Mouse (Mus musculus): ENCODE results near the gene Fxr1. TPM values are rescaled to one million over a fixed set of nuclear protein-coding genes. Genes with fewer than 3 reads are reported as not detected.
A peak's percentile ranks its signal among the peaks of the same experiment; 100 is the strongest.

Gene Fxr1
- polyA plus RNA-seq, 1 experiment from 2014 or later, result 46.3 TPM

GRCm38 (mm10) chr3:34107631-34108030, 87.9 kb downstream of the Fxr1 start:
- H3K36me3 ChIP-seq (ENCODE audit: insufficient read depth, low read length), result no peaks in the 10 kb centered on the region
- no peaks in the 10 kb centered on the region for H3K4me1 ChIP-seq (replicated peaks; ENCODE audit: insufficient read depth, low read length)
- no peak for TF ChIP-seq CTCF (IDR thresholded peaks at IDR 0.05; ENCODE audit: low read depth)
- no peak overlapping the region for H3K9ac ChIP-seq (ENCODE audit: low read depth, low read length)
- no peaks in the 10 kb centered on the region; the same call in 1 of the 2 replicates for H3K27me3 ChIP-seq (ENCODE audit: insufficient read depth, low read length)
- no peak for DNase-seq (ENCODE audit: low spot score)
- no peak overlapping the region for H3K27ac ChIP-seq
- ATAC-seq (replicated peaks; ENCODE audit: low FRiP score, low read depth), result no peak
- H3K4me2 ChIP-seq (ENCODE audit: low read length), result no peak overlapping the region
- no peaks in the 10 kb centered on the region for H3K9me3 ChIP-seq (replicated peaks; ENCODE audit: low read length)
- WGBS, result 74% methylated on average over 3 of the region's 3 CpGs
- H3K4me3 ChIP-seq (replicated peaks; ENCODE audit: low read depth, low read length), result no peak overlapping the region

- H3K4me3 ChIP-seq (replicated peaks; ENCODE audit: low read depth, low read length), result no peak overlapping the region
- H3K9me3 ChIP-seq (replicated peaks; ENCODE audit: low read length), result no peaks in the 10 kb centered on the region
- no peaks in the 10 kb centered on the region for H3K4me1 ChIP-seq (replicated peaks; ENCODE audit: insufficient read depth, low read length)
- H3K27ac ChIP-seq, result 0 out of 2 replicates have a peak overlapping the region, but pooled peaks have one; percentile 54
- no peaks in the 10 kb centered on the region for H3K36me3 ChIP-seq (ENCODE audit: insufficient read depth, low read length)
- peak; percentile 89 for ATAC-seq (replicated peaks; ENCODE audit: low FRiP score, low read depth)
- 62% methylated on average over 11 of the region's 11 CpGs for WGBS
- DNase-seq (ENCODE audit: low spot score), result peak; percentile 12
- no peak for TF ChIP-seq CTCF (IDR thresholded peaks at IDR 0.05; ENCODE audit: low read depth)
- no peak overlapping the region for H3K9ac ChIP-seq (ENCODE audit: low read depth, low read length)
- no peak overlapping the region for H3K4me2 ChIP-seq (ENCODE audit: low read length)
- no peaks in the 10 kb centered on the region; the same call in 1 of the 2 replicates for H3K27me3 ChIP-seq (ENCODE audit: insufficient read depth, low read length)
Measured at GRCm38 (mm10) chr3:34111941-34112685, 92.4 kb downstream of the Fxr1 start.

DNA sequence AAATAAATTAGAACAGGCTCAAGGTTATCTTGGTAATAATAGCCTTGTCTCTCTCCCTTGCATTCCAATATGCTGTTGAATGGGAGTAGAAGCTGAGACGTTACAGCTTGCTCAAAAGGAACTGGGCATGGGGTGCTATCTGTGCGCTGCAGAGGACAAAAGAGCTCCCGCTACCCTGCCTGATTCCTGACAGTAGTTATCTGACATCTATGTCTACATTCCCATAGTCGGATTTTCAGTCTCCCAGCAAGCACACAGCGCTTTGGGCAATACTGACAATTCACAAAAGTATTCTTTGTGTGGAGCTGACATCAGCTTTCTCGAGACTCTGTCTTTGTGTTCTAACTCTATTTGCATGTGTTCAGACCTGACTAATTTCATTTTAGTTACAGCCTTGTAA, 96.1 kb downstream of the Fxr1 start:
- no peak overlapping the region for H3K4me3 ChIP-seq (replicated peaks; ENCODE audit: low read depth, low read length)
- no peaks in the 10 kb centered on the region for H3K9me3 ChIP-seq (replicated peaks; ENCODE audit: low read length)
- H3K9ac ChIP-seq (ENCODE audit: low read depth, low read length), result no peak overlapping the region
- H3K4me1 ChIP-seq (replicated peaks; ENCODE audit: insufficient read depth, low read length), result no peaks in the 10 kb centered on the region
- no peak overlapping the region for H3K27ac ChIP-seq
- H3K27me3 ChIP-seq (ENCODE audit: insufficient read depth, low read length), result no peaks in the 10 kb centered on the region
- no peak overlapping the region for H3K4me2 ChIP-seq (ENCODE audit: low read length)
- no peak for DNase-seq (ENCODE audit: low spot score)
- no peak for TF ChIP-seq CTCF (IDR thresholded peaks at IDR 0.05; ENCODE audit: low read depth)
- 62% methylated on average over 6 of the region's 6 CpGs for WGBS
- ATAC-seq (replicated peaks; ENCODE audit: low FRiP score, low read depth), result no peak
- no peaks in the 10 kb centered on the region for H3K36me3 ChIP-seq (ENCODE audit: insufficient read depth, low read length)

GRCm38 (mm10) chr3:34119869-34120268, 100.1 kb downstream of the Fxr1 start:
- Histone ChIP-seq H3K4me1 (replicated peaks; ENCODE audit: insufficient read depth, low read length) (no peaks in the 10 kb centered on the region), H3K36me3 (ENCODE audit: insufficient read depth, low read length) (no peaks in the 10 kb centered on the region), H3K9ac (ENCODE audit: low read depth, low read length) (no peak overlapping the region), H3K27me3 (ENCODE audit: insufficient read depth, low read length) (no peaks in the 10 kb centered on the region), H3K4me2 (ENCODE audit: low read length) (no peak overlapping the region), H3K27ac (no peak overlapping the region), H3K9me3 (replicated peaks; ENCODE audit: low read length) (no peaks in the 10 kb centered on the region), H3K4me3 (replicated peaks; ENCODE audit: low read depth, low read length) (no peak overlapping the region)
- ATAC-seq (replicated peaks; ENCODE audit: low FRiP score, low read depth) (no peak), DNase-seq (ENCODE audit: low spot score) (no peak)
- TF ChIP-seq CTCF (IDR thresholded peaks at IDR 0.05; ENCODE audit: low read depth), result no peak
- WGBS, result 73% methylated on average over 4 of the region's 4 CpGs

Other genes with a start within 250 kb of the Fxr1 start
- 52.0 and 53.5 TPM in 2 replicates for gene Ttc14, start 220.1 kb upstream of the Fxr1 start, polyA plus RNA-seq (2015; fragmentation: Nextera tagmentation; extraction: Ambion mirVana)
- gene Ccdc39, start 175.6 kb upstream of the Fxr1 start, polyA plus RNA-seq (2015; fragmentation: Nextera tagmentation; extraction: Ambion mirVana), result 2.5 and 3.2 TPM in 2 replicates
- gene Dnajc19, start 61.4 kb downstream of the Fxr1 start, polyA plus RNA-seq (2015; fragmentation: Nextera tagmentation; extraction: Ambion mirVana), result 307 and 324 TPM in 2 replicates